Mouse (Mus musculus): ENCODE data around the gene Coro1b. TPM values are rescaled to one million over a fixed set of nuclear protein-coding genes. Genes with fewer than 3 reads are reported as not detected.
"Not testable (repeated sequence)": the region's sequence is repeated elsewhere in the genome, so short reads cannot be mapped to it uniquely, and the experiment has no call there.

Gene Coro1b
- polyA plus RNA-seq, 1 experiment from 2014 or later = 237 TPM

- Histone ChIP-seq H3K27ac (ENCODE audit: low read depth, low read length) (no peak overlapping the region), H3K4me2 (replicated peaks; ENCODE audit: low read depth) (no peak overlapping the region), H3K36me3 (ENCODE audit: control insufficient read depth, insufficient read depth) (peaks cover 10% of the 10 kb centered on the region; the same call in 1 of the 2 replicates), H3K4me3 (ENCODE audit: low read depth, low read length) (no peak overlapping the region), H3K27me3 (replicated peaks; ENCODE audit: control insufficient read depth, insufficient read depth, low read length) (no peaks in the 10 kb centered on the region), H3K4me1 (replicated peaks; ENCODE audit: control insufficient read depth, insufficient read depth, low read length) (peaks cover 8% of the 10 kb centered on the region; the same call in 1 of the 2 replicates), H3K9me3 (ENCODE audit: control insufficient read depth) (no peaks in the 10 kb centered on the region), H3K9ac (ENCODE audit: low read depth, low read length) (no peak overlapping the region)
- 0 out of 2 replicates have a peak, but pooled peaks have one; percentile 17 for TF ChIP-seq CTCF (IDR thresholded peaks at IDR 0.05; ENCODE audit: low read depth)
- WGBS = 72% methylated on average over 7 of the region's 7 CpGs
- ATAC-seq = no peak
Measured at GRCm38 (mm10) chr19:4122411-4123370, 25.7 kb upstream of the Coro1b start.

GRCm38 (mm10) chr19:4124432-4124831 is 24.0 kb upstream of the Coro1b start:
- TF ChIP-seq CTCF (IDR thresholded peaks at IDR 0.05; ENCODE audit: low read depth) = no peak
- no peaks in the 10 kb centered on the region for H3K27me3 ChIP-seq (replicated peaks; ENCODE audit: control insufficient read depth, insufficient read depth, low read length)
- WGBS = 64% methylated on average over 4 of the region's 4 CpGs
- no peaks in the 10 kb centered on the region for H3K9me3 ChIP-seq (ENCODE audit: control insufficient read depth)
- no peak overlapping the region for H3K27ac ChIP-seq (ENCODE audit: low read depth, low read length)
- ATAC-seq = no peak
- H3K4me2 ChIP-seq (replicated peaks; ENCODE audit: low read depth) = no peak overlapping the region
- peaks cover 10% of the 10 kb centered on the region for H3K36me3 ChIP-seq (ENCODE audit: control insufficient read depth, insufficient read depth)
- H3K9ac ChIP-seq (ENCODE audit: low read depth, low read length) = no peak overlapping the region
- H3K4me1 ChIP-seq (replicated peaks; ENCODE audit: control insufficient read depth, insufficient read depth, low read length) = peaks cover 8% of the 10 kb centered on the region; the same call in 1 of the 2 replicates
- no peak overlapping the region for H3K4me3 ChIP-seq (ENCODE audit: low read depth, low read length)

GRCm38 (mm10) chr19:4125268-4125667 is 23.2 kb upstream of the Coro1b start:
- not testable (repeated sequence) for H3K27ac ChIP-seq (ENCODE audit: low read depth, low read length); H3K9me3 ChIP-seq (ENCODE audit: control insufficient read depth); H3K27me3 ChIP-seq (replicated peaks; ENCODE audit: control insufficient read depth, insufficient read depth, low read length); H3K4me1 ChIP-seq (replicated peaks; ENCODE audit: control insufficient read depth, insufficient read depth, low read length)
- Histone ChIP-seq H3K4me2 (replicated peaks; ENCODE audit: low read depth) (peak overlapping the region; percentile 76), H3K4me3 (ENCODE audit: low read depth, low read length) (peak overlapping the region; percentile 87), H3K36me3 (ENCODE audit: control insufficient read depth, insufficient read depth) (peaks cover 18% of the 10 kb centered on the region), H3K9ac (ENCODE audit: low read depth, low read length) (peak overlapping the region; percentile 83)
- peak; percentile 27; the same call in 1 of the 2 replicates for ATAC-seq
- 20% methylated on average over 4 of the region's 4 CpGs for WGBS

- TF ChIP-seq CTCF (IDR thresholded peaks at IDR 0.05; ENCODE audit: low read depth) = peak; percentile 81
- Histone ChIP-seq H3K9me3 (ENCODE audit: control insufficient read depth) (no peaks in the 10 kb centered on the region), H3K4me1 (replicated peaks; ENCODE audit: control insufficient read depth, insufficient read depth, low read length) (0 out of 2 replicates have a peak, but pooled peaks cover 6% of the 10 kb centered on the region), H3K9ac (ENCODE audit: low read depth, low read length) (peak within 1 kb of the TSS; percentile 83), H3K27ac (ENCODE audit: low read depth, low read length) (peak within 1 kb of the TSS; percentile 54), H3K4me3 (ENCODE audit: low read depth, low read length) (peak within 1 kb of the TSS; percentile 87), H3K4me2 (replicated peaks; ENCODE audit: low read depth) (peak within 1 kb of the TSS; percentile 76), H3K36me3 (ENCODE audit: control insufficient read depth, insufficient read depth) (peaks cover 20% of the 10 kb centered on the region), H3K27me3 (replicated peaks; ENCODE audit: control insufficient read depth, insufficient read depth, low read length) (no peaks in the 10 kb centered on the region)
- peak; percentile 93 for ATAC-seq
- WGBS = 1% methylated on average over 64 of the region's 64 CpGs
Measured at GRCm38 (mm10) chr19:4125741-4126696, 22.4 kb upstream of the Coro1b start, which contains the start of gene Aip. Aip (minus strand) TSS chr19:4125858.

DNA sequence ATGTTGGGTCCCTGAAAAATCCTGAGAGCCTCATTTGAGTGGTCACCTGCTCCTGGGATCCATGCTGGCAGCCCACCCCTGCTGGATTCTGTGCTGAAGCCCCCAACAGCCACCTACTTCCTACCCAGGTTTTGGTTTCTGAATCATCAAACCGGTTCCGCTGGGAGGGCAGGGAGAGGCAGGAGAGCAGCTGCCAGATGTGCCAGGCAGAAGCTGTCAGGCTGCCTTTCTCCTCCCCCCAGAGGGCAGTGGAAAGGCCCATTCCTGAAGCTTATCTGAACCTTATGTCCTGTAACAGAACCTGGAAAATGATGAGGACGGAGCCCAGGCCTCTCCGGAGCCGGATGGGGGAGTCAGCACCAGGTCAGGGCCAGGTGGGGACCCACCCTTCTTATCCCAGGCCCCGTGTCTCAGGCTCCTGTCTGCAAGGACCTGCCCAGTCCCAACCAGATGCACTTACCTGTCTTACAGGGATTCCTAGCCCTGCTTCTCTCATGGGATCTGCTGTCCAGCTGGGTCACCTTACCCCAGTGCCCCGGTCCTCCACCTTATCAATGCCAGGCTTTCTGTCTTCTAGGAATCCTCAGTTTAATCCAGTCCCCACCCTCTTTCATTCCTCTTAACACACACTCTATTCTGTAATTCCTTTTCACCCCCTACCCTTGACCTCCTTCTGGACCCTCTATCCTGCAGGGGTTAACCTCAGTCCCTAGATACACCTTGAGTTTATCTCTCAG is 21.5 kb upstream of the Coro1b start:
- H3K36me3 ChIP-seq (ENCODE audit: control insufficient read depth, insufficient read depth) = peaks cover 29% of the 10 kb centered on the region
- 0 out of 2 replicates have a peak, but pooled peaks cover 6% of the 10 kb centered on the region for H3K4me1 ChIP-seq (replicated peaks; ENCODE audit: control insufficient read depth, insufficient read depth, low read length)
- no peaks in the 10 kb centered on the region for H3K27me3 ChIP-seq (replicated peaks; ENCODE audit: control insufficient read depth, insufficient read depth, low read length)
- peak overlapping the region; percentile 87 for H3K4me3 ChIP-seq (ENCODE audit: low read depth, low read length)
- H3K27ac ChIP-seq (ENCODE audit: low read depth, low read length) = no peak overlapping the region
- no peak for TF ChIP-seq CTCF (IDR thresholded peaks at IDR 0.05; ENCODE audit: low read depth)
- peak overlapping the region; percentile 76 for H3K4me2 ChIP-seq (replicated peaks; ENCODE audit: low read depth)
- ATAC-seq = no peak
- H3K9me3 ChIP-seq (ENCODE audit: control insufficient read depth) = no peaks in the 10 kb centered on the region
- H3K9ac ChIP-seq (ENCODE audit: low read depth, low read length) = peak overlapping the region; percentile 83
- 34% methylated on average over 7 of the region's 7 CpGs for WGBS

Data from intestine, postnatal 0 days (tissue).